Mouse (Mus musculus) G1E-ER4 (cell line): Measurements from ENCODE around the gene Napsa. TPM values are rescaled to one million over a fixed set of nuclear protein-coding genes. Genes with fewer than 3 reads are reported as not detected.

ENCODE experiments used
- GATA1 ChIP-seq: IDR thresholded peaks from one replicate; pipeline ENCODE4 v1.8.0; 2012; ENCODE audit warnings: low read length, inconsistent platforms
- polyA plus RNA-seq: library from polyadenylated mRNA; stranded (reverse); fragments of >175 nt; gene quantifications from 2 replicates; pipeline ENCODE4 v1.2.3, GENCODE M21; 2012

Napsa gene
- polyA plus RNA-seq, 1 experiment = 0.14 TPM

DNA sequence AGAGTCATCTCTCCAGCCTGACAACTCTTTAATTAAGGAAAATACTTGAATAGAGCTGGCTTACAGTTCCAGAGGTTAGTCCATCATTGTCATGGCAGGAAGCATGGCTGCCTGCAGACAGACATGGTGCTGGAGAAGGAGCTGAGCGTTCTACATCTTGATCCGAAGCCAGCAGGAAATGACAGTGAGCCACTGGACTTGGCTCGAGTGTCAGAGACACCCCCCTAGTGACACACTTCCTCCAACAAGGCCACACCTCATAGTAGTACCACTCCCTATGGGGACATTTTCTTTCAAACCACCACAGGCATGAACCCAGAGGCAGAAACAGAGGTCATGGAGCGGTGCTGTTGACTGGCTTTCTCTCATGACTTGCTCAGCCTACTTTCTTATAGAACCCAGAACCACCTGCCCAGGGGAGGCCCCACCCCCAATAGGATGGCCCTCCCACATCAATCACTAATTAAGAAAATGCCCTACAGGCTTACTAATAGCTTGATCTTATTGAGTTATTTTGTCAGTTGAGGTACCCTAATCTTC is 12.2 kb downstream of the Napsa start:
- no peak for TF ChIP-seq GATA1

DNA sequence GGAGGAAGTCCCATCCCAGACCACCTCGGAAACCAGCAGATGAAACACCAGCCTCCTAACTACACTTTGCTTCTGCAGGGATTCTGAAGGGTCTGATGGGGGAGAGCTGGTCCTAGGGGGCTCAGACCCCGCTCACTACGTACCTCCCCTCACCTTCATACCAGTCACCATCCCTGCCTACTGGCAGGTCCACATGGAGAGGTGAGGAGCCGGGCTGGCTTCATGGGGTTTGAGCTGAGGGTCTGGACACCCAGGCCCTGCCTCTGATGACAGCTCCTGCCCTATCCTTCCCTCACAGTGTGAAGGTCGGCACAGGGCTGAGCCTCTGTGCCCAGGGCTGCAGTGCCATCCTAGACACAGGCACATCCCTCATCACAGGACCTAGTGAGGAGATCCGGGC is 12.7 kb downstream of the Napsa start:
- TF ChIP-seq GATA1 = no peak

- TF ChIP-seq GATA1 = no peak
Observed at GRCm38 (mm10) chr7:44585606-44586005, 13.4 kb downstream of the Napsa start.

DNA sequence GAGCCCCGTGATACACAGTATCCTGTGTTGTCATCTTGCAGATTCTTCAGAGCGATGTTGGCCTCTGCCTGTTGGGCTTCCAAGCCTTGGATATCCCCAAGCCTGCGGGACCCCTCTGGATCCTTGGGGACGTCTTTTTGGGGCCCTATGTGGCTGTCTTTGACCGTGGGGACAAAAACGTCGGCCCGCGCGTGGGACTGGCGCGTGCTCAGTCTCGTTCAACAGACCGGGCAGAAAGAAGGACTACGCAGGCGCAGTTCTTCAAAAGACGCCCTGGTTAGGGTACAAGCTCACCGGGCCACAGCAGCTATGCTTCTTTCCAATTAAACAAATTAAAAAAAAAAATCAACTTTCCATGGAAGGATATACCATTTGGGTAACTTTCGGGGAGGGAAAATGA is 14.3 kb downstream of the Napsa start:
- no peak for TF ChIP-seq GATA1

GRCm38 (mm10) chr7:44586930-44587329 is 14.8 kb downstream of the Napsa start:
- TF ChIP-seq GATA1 = no peak

DNA sequence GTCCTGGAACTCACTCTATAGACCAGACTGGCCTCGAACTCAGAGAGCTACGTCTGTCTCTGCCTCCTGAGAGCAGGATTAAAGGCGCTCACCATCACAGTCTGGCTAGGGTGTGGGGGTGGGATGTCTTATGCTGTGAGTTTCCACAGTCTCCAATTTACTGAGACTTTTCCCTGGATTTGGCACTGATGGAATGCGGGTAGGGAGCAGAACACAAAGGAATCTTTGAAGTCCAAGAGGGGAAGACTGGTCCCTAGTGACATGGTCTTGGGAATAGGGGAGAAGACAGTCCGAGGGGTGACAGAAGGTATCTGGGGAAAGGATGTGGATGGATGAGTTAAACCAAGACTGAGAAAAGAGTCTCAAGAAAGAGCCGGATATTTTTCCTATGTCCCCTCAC is 15.5 kb downstream of the Napsa start:
- TF ChIP-seq GATA1 = no peak

DNA sequence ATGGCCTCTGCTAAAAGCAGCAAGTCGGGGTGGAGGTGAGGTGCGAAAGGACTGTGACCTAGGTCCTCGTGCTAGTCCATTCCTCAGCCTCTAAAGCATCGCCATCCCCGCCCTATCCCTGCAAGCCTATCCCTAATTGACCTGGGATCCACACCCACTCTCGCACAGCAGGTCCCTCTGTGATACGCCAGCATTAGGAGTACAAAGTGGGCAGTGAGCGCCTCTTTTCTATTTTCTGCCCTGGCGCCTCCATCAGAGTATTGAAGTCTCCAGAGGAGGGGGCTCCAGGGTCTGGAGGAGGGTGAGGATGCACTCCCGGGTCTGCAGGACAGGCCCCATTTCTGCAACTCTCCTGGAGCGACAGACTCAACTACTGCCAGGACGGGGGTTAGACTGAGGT is 16.2 kb downstream of the Napsa start:
- no peak for TF ChIP-seq GATA1

GRCm38 (mm10) chr7:44589149-44589548 is 17.0 kb downstream of the Napsa start:
- TF ChIP-seq GATA1 = no peak

DNA sequence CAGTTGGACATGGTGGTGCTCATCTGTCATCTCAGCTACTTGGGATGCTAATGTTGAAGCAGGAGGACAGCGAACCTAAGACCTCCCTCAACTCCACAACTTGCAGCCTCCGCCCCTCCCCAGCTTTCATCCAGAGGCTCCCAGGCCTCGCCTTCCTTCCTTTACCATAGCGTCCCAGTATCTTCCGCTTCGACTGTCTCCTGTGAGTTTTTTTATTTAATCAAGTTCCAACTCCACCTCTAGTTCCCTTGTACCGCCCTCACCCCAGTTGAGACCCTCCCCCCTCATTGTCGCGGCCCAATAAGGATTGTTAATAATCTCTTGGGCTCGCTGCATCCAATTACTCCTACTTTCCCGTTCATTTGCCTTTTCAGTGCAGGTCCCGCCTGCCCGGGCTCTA is 17.8 kb downstream of the Napsa start:
- no peak for TF ChIP-seq GATA1

GRCm38 (mm10) chr7:44590402-44591347 is 18.5 kb downstream of the Napsa start, which contains the start of gene Kcnc3:
TSS of gene Kcnc3 (plus strand) at chr7:44590664.
- TF ChIP-seq GATA1 = no peak

GRCm38 (mm10) chr7:44591348-44592116 is 19.4 kb downstream of the Napsa start:
- TF ChIP-seq GATA1 = no peak

DNA sequence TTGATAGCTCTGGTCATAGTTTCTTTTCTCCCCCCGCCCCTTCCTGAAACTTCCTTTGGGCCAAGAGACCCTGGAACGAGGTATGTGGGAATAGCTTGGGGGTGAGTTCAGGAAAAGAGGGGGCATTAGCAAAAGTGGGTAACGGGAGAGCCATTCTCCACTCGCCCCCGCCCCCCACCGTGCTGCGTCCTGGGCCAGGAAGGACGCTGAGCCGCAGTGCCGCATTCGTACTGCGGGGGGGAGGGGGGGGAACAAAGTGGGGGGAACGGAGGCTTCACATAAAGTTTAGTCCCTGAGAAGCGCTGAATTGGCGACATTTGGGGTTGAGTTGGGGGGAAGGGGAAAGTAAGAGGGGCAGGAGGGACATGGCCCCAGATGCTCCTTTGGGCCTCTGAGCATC is 20.9 kb downstream of the Napsa start:
- TF ChIP-seq GATA1 = no peak

DNA sequence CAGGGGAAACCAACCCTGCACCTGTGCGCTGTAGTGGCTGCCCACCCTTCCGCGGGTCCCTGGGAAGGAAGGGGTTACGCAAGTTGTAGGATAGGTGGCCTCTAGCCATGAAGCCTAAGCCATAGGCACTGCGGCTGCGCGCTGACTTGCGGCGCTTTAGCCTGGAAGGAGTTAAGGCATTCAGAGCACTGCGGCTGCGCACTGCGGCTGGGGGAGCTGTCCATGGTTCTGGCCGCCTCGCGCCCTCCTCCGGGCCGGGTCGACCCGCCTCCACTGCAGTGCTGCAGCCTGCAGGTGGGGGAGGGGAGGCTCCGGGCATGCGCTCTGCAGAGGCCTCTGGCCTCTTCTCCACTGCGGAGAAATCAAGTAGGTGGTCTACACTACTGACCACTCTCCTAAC is 21.6 kb downstream of the Napsa start:
- no peak for TF ChIP-seq GATA1

DNA sequence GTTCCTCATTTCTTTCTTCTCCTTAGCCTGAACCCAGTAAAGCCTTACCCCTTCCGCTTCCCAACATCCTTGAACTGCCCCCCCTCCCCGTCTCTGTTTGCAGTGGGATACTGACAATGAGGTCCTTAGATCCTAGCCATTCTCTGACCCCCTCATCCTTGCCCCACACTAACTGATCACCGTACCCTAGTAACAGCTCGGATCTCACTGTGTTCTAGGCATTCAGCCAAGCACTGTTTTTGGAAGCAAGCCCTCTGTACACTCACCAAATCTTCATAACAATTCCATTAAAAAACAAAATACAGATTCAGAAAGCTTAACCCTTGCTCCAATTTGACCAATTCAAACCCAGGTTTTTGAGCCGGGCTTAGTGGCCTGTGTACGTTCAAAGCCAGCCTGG is 22.1 kb downstream of the Napsa start:
- TF ChIP-seq GATA1 = no peak

DNA sequence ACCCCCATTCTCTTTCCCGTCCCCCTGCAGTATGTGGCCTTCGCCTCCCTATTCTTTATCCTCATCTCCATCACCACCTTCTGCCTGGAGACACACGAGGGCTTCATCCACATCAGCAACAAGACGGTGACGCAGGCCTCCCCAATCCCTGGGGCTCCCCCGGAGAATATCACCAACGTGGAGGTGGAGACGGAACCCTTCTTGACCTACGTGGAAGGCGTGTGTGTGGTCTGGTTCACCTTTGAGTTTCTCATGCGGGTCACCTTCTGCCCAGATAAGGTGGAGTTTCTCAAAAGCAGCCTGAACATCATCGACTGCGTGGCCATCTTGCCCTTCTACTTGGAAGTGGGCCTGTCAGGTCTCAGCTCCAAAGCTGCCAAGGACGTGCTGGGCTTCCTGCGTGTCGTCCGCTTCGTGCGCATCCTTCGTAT is 23.0 kb downstream of the Napsa start:
- TF ChIP-seq GATA1 = no peak

DNA sequence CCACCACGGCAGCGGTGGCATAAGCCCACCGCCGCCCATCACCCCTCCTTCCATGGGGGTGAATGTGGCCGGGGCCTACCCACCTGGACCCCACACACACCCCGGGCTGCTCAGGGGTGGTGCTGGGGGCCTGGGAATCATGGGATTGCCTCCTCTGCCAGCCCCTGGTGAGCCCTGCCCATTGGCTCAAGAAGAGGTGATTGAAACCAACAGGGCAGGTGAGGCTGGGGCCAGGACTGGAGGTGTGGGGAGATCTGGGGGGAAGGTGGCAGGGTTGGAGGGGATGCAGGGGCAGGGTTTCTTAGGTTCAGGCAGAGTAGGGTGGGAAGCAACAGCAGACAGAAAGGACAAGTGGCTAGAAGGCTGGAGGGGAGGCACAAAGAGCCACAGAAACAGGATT is 23.9 kb downstream of the Napsa start:
- TF ChIP-seq GATA1 = no peak
